Mouse (Mus musculus) mesoderm, embryonic 11.5 days (tissue): ENCODE measurements around the gene 6330409D20Rik.

ENCODE experiments used
- DNase-seq: peaks from one replicate; pipeline ENCODE4 v3.0.0-alpha.2; 2012; ENCODE audit warnings: low read depth, low spot score

6330409D20Rik gene

DNA sequence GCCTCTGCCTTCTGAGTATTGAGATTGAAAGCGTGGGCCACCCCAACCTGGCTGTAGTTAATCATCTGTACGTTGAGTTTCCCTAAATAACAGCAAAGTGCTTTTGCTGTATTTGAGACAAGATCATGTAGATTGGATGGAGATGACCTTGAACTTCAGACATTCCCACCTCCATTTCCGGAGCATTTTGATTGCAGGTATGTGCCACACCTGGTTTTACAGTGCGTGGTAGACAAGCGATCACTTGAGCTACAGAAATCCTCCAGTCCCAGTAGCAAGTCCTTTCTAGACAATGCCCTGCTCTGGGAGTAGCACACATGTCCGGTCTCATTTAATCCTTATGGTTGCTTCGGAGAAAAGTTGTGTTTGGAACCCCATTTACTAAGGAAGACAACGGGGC is 37.8 kb downstream of the 6330409D20Rik start:
- no peak for DNase-seq

DNA sequence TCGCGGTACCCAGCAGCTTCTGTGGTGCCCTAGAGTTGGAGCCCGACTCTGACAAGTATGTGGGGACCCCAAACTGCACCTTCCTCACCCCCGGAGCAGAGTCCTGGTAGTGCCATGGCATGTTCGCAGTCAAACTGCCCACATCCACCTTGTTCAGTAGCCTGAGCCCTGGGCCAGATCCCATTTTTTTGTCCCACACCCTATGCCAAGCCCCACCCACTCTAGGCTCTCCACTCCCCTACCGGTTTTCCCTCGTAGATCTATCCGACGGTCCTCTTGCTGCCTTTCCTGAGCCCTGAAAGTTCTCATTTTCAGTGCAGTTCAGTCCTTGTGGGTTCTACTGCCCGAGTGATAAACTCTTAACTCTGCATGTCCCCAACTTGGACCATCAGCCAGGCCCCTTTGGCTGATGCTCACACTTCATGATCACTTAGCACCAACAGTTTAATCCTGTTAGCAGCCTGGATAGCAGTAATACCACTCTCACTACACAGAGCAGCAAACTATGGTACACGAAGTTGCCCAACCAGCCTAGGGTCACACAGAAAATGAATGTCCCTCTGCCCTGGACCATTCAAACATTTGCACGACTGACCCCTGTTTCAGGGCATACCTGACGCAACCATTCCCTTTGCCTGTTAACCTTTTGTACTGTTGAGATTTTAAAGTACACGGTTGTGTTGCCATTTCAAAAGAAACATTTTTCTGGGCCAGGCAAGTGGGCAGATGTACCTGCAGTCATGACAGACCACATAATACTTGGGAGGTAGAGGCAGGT is 39.7 kb downstream of the 6330409D20Rik start:
- DNase-seq, result no peak

DNA sequence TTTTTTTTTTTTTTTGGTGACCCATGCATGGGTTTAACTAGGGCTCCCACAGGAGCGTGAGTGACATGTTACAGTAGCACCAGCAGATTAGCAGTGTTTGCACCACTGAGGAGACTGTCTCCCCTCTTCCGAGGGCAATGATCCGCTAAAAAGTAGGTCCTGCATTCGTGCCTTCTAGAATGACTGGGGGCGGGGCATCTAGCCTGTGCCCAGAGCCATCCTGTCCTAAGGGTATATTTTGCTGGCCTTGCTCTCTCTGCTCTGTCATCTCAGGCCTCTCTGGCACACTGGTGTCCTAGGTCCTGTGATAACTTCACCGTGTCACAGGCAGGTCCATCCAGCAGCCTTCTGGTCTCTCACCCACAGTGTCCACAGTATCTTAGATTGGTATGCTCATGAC is 41.1 kb downstream of the 6330409D20Rik start:
- no peak for DNase-seq

DNA sequence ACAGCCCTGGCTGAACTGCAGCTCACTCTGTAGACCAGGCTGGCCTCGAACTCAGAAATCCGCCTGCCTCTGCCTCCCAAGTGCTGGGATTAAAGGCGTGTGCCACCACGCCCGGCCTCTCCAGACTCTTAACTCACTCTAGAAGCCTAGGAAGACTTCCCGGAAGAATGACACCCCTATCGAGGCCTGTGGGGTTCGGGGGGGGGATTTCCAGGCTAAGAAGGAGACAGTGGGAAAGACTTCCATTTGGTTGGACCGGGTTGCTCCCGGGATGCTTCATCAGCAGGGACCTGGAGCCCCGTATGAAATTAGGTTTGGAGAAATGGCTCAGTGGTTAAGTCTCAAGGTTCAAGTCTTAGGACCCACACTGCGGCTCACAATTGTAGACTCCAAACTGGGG is 46.1 kb downstream of the 6330409D20Rik start:
- no peak for DNase-seq

DNA sequence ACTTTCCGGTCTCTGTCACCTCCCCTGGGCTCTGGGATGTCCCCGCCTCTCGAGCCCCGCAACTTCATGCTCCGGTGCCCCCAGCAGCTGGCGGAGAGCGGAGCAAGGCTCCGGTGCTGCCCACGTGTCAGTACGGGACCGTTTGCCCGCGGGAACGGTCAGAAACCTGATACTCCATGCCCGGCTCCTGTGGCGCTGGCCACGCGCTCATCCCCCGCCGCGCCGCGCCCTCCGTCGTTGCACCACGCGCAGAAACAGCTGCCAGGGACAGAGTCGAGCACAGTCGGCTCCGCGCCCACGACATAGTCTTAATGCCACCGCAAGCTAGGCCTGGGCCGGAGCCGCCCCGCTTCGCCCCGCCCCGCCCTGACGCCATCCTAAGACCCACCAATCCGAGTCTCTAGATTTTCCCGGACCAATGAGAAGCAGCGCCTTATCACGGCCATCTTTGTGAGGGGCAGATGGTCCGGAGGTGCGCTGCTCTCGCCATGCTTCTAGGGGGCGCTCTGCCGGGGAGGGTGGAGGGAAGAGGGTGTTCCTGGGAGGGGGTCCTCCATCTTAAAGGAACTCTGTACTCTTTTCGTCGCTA is 46.9 kb downstream of the 6330409D20Rik start:
- DNase-seq, result peak; percentile 98

DNA sequence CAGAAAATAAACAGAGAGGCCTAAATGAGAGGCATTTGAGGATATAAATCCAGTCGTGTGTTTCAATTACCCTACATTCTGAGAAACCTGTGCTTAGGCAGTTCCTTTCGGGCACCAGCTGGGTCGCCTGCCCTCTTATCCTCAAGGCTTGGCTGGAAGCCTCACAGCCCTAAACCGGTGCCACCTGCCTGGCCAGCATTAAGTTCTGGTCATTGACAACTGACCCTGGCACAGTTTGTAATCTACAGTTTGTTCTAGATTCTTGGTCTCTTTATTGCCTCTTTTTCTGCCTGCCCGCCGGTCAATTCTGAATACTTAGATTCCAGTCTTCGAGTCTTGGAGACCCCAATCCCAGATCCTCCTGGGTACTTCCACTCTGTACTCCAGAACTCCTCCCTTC is 47.5 kb downstream of the 6330409D20Rik start:
- no peak for DNase-seq

DNA sequence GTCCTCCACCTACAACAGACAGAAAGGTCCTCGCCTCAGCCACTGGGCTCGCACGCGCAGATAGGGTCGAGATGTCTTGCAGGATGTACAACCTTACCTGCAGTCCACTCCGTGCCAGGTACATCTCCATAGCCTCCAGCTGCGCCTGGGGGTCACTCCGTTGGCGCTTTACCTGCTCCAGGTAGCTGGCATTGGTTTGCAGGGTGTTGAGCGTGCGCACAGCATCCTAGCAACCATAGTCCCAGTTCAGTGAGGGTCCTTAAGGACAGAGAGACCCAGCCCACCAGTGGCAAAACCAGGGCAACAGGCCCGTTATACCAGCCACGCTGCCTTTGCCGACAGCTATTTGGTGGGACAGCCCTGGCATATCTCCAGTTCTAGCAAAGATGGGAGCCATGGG is 48.3 kb downstream of the 6330409D20Rik start:
- DNase-seq, result no peak

DNA sequence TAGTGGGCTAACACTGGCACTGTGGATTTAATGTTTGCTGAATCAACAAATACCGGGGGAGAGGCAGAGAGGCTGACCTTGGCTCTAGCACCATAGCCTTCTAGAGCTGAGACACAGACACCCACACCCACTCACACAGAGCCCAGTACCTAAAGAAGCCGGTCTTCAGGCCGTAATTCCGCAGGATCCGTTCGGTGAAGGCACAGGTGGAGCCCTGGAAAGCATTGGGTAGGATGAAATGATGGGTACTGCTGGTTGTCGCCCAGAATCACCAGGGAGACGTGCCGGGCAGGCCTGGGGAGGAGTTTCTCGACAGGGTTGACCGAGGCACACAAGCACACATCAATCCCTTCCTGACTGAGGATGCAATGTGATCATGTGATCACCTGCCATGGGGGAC is 49.8 kb downstream of the 6330409D20Rik start:
- DNase-seq, result no peak

DNA sequence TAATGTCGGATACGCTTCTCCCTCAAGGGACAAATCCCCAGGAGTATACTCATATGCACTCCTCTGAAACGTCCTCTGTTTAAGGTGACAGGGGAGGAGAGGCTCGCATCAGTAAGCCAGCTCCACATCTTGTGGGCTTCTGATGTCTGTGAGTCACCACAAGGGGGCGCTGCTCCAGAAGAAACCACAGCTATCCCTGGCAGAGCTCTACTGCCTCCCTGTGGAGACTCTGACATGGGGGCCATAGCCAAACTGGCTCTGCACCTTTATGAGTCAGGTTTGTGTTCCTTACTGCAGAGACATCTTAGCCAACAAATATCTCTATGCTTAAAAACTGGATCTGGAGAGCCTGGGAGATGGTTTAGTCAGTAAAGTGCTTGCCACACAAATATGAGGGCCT is 51.4 kb downstream of the 6330409D20Rik start:
- peak; percentile 94 for DNase-seq

DNA sequence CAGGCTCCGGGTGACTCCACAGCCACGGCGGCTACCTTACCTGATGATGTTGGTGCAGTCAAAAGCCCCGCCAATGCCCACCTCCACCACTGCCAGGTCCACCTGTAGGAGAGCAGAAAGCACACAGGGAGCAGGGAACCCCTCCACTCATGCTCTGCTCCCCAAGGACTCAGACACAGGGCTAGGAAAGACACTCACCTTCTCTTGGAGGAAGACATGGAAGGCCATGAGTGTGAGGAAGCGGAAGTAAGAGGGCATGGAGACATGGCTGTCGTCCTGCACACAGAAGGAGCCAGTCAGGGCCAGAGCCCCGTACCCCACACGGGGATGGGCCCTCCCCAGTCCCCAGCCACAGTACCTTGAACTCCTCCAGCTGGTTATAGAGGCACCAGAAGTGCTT is 53.3 kb downstream of the 6330409D20Rik start:
- DNase-seq, result no peak

DNA sequence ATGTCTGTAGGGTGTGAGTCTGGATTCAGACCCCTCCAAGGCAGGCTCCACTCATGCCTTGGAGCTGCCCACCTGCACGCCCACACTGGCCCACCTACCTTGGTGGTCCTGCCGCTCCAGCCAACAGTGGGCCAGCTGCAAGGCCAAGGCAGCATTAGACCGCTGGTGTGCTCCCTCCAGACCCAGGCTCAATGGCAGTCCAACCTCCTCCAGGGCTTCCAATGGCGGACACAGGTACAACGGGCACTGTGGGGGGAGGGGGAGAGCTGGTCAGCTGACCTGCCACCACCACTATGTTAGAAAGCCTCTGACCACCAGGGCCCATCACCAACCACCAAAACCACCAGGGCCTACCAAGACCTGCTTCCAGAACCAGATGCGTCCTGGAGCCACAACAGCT is 54.2 kb downstream of the 6330409D20Rik start:
- DNase-seq, result no peak

DNA sequence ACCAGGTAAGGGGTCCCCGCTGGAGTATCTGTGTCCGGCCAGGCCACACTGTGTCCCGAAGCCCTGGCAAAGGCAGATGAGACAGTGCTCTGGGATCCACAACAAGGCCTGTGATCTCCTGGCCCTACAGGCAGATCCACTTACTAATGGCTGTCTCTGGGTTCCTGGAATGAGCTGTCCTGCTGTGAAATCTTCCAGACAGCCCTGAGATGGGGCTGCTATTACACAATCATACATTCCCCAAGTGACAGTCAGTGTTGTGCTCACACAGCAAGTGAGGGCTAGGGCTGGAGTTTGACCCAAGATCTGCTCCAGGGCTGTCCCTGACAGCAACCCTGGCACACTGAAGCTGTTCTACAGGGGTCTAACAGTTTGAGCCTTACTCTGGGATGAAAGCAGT is 55.0 kb downstream of the 6330409D20Rik start:
- DNase-seq, result no peak

DNA sequence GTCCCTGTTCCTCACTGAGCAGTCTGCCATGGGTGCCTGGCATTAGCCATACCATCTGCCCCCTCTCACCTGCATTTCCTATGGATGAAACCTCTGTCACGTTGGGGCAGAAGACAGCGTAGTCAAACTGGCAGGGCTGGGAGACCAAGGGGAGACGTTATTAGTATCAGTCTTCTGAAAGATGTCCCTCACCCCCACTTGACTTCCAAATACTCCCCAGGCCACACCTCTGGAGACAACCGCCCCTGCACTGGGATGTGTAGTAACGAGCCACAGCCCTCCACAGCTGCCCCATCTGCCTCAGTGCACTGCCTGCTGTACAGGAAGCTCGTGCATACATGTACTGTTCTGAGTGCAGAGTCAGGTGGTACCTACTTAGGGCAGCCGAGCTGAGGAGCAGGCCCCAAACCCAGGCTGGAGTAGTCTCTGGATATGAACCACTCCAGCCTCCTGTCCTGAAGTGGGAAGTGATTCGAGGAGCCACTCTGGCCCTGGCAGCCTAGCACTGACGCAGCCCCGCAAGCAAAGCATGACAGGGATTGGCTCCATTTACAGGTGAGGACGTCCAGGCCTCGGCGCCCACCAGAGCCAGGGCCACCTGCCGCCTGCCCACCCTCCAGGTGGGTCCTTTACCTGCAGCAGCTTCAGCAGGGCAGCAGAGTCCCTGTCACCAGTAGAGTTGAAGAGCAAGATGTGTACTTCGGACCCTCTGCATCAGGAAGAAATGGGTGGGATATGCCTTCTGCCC is 56.0 kb downstream of the 6330409D20Rik start:
- no peak for DNase-seq

DNA sequence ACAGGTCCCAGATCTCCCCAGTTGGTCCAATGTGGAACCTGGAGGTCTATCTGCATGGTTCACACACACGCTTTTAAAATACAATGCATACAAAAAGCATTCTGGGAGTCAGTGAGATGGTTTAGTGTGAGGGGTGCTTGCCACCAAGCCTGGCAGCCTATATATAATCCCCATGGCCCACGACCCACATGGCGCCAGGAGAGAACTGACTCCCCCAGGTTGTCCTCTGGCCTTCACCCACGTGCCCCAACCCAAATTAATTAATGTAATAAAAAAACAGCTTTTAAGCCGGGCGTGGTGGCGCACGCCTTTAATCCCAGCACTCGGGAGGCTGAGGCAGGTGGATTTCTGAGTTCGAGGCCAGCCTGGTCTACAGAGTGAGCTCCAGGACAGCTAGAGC is 57.1 kb downstream of the 6330409D20Rik start:
- DNase-seq, result no peak

DNA sequence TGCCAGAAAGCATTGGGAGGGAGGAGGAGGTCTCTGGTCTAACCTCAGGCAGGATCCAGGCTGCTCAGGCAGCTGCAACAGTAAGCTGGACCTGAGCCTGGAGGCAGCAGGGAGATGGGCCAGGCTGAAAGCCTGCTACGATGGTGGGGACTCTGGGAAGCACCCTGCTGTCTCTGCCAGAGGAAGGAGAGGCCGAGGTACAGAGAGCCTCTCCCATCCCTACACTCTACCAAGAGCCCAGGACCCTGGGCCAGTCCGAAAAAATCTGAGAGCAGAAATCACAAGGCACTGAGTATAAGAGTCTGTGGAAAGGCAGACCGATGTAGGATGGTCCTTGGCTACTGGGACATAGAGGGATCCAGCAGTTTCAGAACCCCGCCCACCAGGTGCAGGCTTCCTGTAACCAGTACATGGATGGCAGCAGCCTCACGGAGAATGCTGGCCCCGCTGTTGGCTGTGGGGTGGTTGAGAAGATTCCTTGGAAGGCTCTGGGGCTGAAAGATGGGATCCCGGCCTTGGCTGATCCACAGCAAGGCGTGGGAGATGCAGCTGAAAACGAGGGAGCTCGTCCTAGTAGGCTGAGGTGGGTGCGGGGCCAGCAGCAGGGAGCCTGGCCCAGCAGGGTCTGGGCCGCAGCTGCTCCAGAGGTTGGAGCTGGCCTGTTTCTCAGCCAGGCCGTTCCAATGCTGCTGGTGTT is 57.9 kb downstream of the 6330409D20Rik start:
- no peak for DNase-seq
